Mouse (Mus musculus) liver, embryonic 12.5 days (tissue): ENCODE results near the gene Tacc2. TPM values are rescaled to one million over a fixed set of nuclear protein-coding genes. Genes with fewer than 3 reads are reported as not detected.
"Not testable (repeated sequence)": the region's sequence is repeated elsewhere in the genome, so short reads cannot be mapped to it uniquely, and the experiment has no call there.

Experiments used
- ATAC-seq: fragments of 200-750 bp; cut with Nextera tagmentation; 2 replicates; pipeline ENCODE4 v1.8.0; 2017; ENCODE audit warnings: moderate number of reproducible peaks, mild to moderate bottlenecking, moderate library complexity
- H3K27ac ChIP-seq: fragments of 300-500 bp; sonication (generic); 2 replicates; pipeline ENCODE4 v1.5.1; 2016; ENCODE audit warnings: mild to moderate bottlenecking
- H3K27me3 ChIP-seq: fragments of 300-500 bp; sonication (generic); replicated peaks from 2 replicates; pipeline ENCODE4 v1.6.1; 2016; ENCODE audit warnings: mild to moderate bottlenecking, moderate library complexity
- H3K36me3 ChIP-seq: fragments of 300-500 bp; sonication (generic); 2 replicates; pipeline ENCODE4 v1.6.1; 2016; ENCODE audit warnings: mild to moderate bottlenecking, moderate library complexity
- H3K4me1 ChIP-seq: fragments of 300-500 bp; sonication (generic); 2 replicates; pipeline ENCODE4 v1.6.1; 2016
- H3K4me2 ChIP-seq: fragments of 300-500 bp; sonication (generic); 2 replicates; pipeline ENCODE4 v1.6.1; 2016; ENCODE audit warnings: mild to moderate bottlenecking, moderate library complexity
- H3K4me3 ChIP-seq: fragments of 300-500 bp; sonication (generic); 2 replicates; pipeline ENCODE4 v1.5.1; 2016; ENCODE audit warnings: mild to moderate bottlenecking, moderate library complexity
- H3K9ac ChIP-seq: fragments of 300-500 bp; sonication (generic); 2 replicates; pipeline ENCODE4 v1.6.1; 2016; ENCODE audit warnings: mild to moderate bottlenecking, moderate library complexity
- H3K9me3 ChIP-seq: fragments of 300-500 bp; sonication (generic); replicated peaks from 2 replicates; pipeline ENCODE4 v1.6.1; 2016; ENCODE audit warnings: mild to moderate bottlenecking, moderate library complexity
- WGBS: fragments of 180-500 bp; shearing (Covaris S2); methylation state at CpG from one replicate; pipeline ENCODE4 v1.1.7; 2016; ENCODE audit not compliant: insufficient replicate concordance; 5-methylcytosine and 5-hydroxymethylcytosine counted together
- polyA plus RNA-seq: library from polyadenylated mRNA; unstranded; fragments of >200 nt; fragmentation: Nextera tagmentation; extraction: Ambion mirVana; gene quantifications from 2 replicates; pipeline ENCODE4 v1.2.1, GENCODE M21; 2016

Gene Tacc2
- 6.2 and 7.2 TPM in 2 replicates for polyA plus RNA-seq

DNA sequence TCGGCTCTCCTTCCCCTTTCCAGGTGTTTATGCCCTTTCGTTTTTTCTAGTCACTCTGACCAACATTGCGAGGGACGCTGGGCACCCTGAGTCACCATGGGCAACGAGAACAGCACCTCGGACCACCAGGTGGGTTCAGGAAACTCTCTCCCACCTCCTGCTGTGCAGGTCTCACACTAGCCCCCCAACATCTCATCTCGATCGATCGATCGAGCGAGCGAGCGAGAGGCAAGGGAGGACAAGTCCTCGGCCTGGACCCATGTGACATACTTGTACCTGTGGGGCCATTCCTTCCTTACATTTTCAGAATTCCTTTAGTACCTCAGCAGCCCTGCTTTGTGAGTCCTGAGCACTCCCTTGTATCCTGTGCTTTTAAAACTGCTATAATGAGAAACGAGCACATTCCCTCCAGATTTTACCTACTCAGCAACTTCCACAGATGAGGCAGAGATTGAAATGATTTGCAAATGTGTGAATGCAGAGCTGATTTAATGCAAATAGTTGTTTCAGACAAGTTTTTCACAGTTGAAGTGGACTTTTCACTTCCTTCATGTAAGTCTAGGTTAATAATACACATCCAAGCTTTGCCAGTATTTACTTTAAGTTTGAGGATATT is at the start of gene Tacc2:
TSS of gene Tacc2 (plus strand) at position 51 of the 616 bp plus-strand sequence.
- H3K27ac ChIP-seq = no peak within 1 kb of the TSS
- no peak within 1 kb of the TSS for H3K9ac ChIP-seq
- ATAC-seq = no peak

DNA sequence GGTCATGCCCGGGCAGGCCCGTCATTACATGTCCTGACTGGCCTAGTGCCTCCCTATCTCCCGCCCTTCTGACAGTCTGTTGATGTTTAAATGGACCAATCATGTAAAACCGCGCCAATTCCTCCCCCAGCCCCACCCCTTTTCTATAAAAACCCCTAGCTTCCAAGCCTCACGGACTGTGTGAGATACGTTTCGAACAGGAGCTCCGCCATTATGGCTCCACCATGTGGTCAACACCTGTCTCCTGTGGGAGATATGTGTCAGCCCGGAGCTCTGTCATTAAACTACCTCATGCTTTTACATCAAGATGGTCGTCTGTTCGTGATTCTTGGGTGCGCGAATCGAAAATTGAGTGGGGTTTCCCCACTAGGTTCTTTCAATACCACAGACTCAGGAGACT is 46.1 kb upstream of the Tacc2 start:
- 91% methylated on average over 15 of the region's 15 CpGs for WGBS
- not testable (repeated sequence) for ATAC-seq, H3K9ac ChIP-seq, H3K4me1 ChIP-seq, H3K27ac ChIP-seq, H3K4me2 ChIP-seq, H3K27me3 ChIP-seq, H3K9me3 ChIP-seq, H3K4me3 ChIP-seq
- peaks cover 74% of the 10 kb centered on the region for H3K36me3 ChIP-seq

More for the DNA sequence above, at the start of gene Tacc2:
- Histone ChIP-seq H3K27me3 (0 out of 2 replicates have a peak, but pooled peaks cover 5% of the 10 kb centered on the region), H3K4me2 (peak within 1 kb of the TSS; percentile 52), H3K9me3 (no peaks in the 10 kb centered on the region), H3K36me3 (no peaks in the 10 kb centered on the region), H3K4me3 (peak within 1 kb of the TSS; percentile 18; the same call in 1 of the 2 replicates), H3K4me1 (peaks cover 3% of the 10 kb centered on the region; the same call in 1 of the 2 replicates)
- 20% methylated on average over 15 of the region's 15 CpGs for WGBS

DNA sequence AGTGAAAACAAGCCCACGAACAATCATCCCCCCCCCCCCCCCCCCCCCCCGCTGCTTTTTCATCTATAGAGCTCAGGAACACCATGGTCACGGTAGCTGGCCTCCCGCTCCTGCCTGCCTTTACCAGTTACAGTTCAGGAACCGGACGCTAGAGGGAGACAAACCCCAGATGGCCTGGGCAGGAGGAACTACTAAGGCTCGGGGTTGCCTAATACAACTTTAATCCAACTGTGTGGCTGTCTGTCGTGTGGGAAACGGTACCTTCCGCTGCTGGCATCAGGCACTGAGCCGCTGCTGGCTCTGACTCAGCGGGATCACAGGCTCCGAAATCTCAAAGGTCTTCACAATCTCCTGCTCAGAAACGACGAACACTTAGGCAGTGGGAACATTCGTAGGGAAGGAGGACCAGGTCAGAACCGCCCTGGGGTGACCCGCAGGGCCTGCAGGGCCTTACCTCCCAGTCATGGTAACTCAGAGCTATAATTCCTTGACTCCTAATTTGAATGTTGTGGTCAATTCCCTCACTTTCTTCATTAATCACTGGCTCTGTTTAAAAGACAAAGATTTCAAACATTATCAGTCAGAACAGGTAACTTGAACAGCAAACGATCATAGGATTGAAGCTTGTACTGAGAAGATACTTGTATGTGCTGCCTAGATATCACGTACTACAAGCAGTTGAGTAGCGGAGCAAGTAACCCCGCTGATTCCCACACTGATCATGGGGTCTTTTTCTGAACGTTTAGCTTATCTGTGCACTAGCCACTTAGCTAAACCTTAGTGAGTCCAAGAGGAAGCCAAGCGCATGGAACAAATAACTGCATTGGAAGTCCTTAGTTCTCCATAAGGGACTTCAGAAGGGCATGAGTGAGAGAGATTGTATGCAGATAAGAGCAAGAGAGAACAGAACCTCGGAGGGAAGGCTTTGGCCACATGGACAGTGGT is 43.6 kb upstream of the Tacc2 start:
- Histone ChIP-seq H3K27ac (no peak overlapping the region), H3K36me3 (peaks cover 91% of the 10 kb centered on the region), H3K9me3 (no peaks in the 10 kb centered on the region), H3K27me3 (no peaks in the 10 kb centered on the region), H3K4me2 (no peak overlapping the region), H3K4me1 (0 out of 2 replicates have a peak, but pooled peaks cover 4% of the 10 kb centered on the region), H3K4me3 (no peak overlapping the region), H3K9ac (no peak overlapping the region)
- ATAC-seq = peak; percentile 78
- 38% methylated on average over 24 of the region's 25 CpGs for WGBS

- WGBS = 81% methylated on average over 4 of the region's 4 CpGs
- Histone ChIP-seq H3K4me1 (0 out of 2 replicates have a peak, but pooled peaks cover 4% of the 10 kb centered on the region), H3K4me2 (no peak overlapping the region), H3K27ac (no peak overlapping the region), H3K9ac (no peak overlapping the region), H3K27me3 (no peaks in the 10 kb centered on the region), H3K9me3 (no peaks in the 10 kb centered on the region), H3K36me3 (peaks cover 96% of the 10 kb centered on the region), H3K4me3 (no peak overlapping the region)
- no peak for ATAC-seq
Measured at GRCm38 (mm10) chr7:130535174-130535573, 42.1 kb upstream of the Tacc2 start.

GRCm38 (mm10) chr7:130537068-130537467 is 40.2 kb upstream of the Tacc2 start:
- Histone ChIP-seq H3K27ac (no peak overlapping the region), H3K9me3 (no peaks in the 10 kb centered on the region), H3K4me2 (no peak overlapping the region), H3K27me3 (no peaks in the 10 kb centered on the region), H3K9ac (no peak overlapping the region), H3K4me1 (0 out of 2 replicates have a peak, but pooled peaks cover 4% of the 10 kb centered on the region), H3K4me3 (no peak overlapping the region), H3K36me3 (peaks cover 96% of the 10 kb centered on the region)
- ATAC-seq = no peak
- 82% methylated on average over 4 of the region's 4 CpGs for WGBS

- Histone ChIP-seq H3K27me3 (no peaks in the 10 kb centered on the region), H3K36me3 (peaks cover 98% of the 10 kb centered on the region), H3K9ac (no peak overlapping the region), H3K4me3 (no peak overlapping the region), H3K4me1 (peaks cover 10% of the 10 kb centered on the region), H3K9me3 (no peaks in the 10 kb centered on the region), H3K27ac (no peak overlapping the region), H3K4me2 (no peak overlapping the region)
- no peak for ATAC-seq
- 84% methylated on average over 7 of the region's 7 CpGs for WGBS
Measured at GRCm38 (mm10) chr7:130540176-130540575, 37.1 kb upstream of the Tacc2 start.

DNA sequence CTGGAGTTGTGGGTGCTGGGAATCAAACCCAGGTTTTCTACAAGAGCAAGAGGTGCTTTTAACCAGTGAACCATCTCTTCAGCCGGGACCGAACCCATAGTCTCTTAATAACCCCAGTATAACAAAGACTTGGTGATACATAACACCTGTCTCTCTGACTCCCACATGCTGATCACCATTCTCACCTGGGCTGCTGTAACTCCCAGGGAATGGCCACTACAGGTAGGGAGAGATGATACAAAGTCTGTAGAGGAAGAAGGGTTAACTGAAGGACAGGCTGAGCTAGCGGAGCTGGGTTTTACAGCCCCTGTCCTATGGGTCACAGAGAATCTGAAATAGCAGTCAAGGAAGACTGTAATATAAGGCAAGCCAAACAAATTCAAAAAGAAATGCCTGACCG is 34.1 kb upstream of the Tacc2 start:
- H3K36me3 ChIP-seq = peaks cover 73% of the 10 kb centered on the region
- H3K4me3 ChIP-seq = no peak overlapping the region
- H3K4me2 ChIP-seq = no peak overlapping the region
- H3K9me3 ChIP-seq = no peaks in the 10 kb centered on the region
- no peak overlapping the region for H3K9ac ChIP-seq
- no peaks in the 10 kb centered on the region for H3K27me3 ChIP-seq
- peaks cover 28% of the 10 kb centered on the region for H3K4me1 ChIP-seq
- no peak for ATAC-seq
- 95% methylated on average over 4 of the region's 4 CpGs for WGBS
- H3K27ac ChIP-seq = no peak overlapping the region

GRCm38 (mm10) chr7:130545401-130545800 is 31.8 kb upstream of the Tacc2 start:
- H3K9me3 ChIP-seq = no peaks in the 10 kb centered on the region
- peak overlapping the region; percentile 99 for H3K27ac ChIP-seq
- no peak for ATAC-seq
- H3K27me3 ChIP-seq = no peaks in the 10 kb centered on the region
- peak overlapping the region; percentile 97 for H3K9ac ChIP-seq
- 82% methylated on average over 5 of the region's 5 CpGs for WGBS
- H3K4me3 ChIP-seq = peak overlapping the region; percentile 91
- peak overlapping the region; percentile 82 for H3K4me2 ChIP-seq
- H3K36me3 ChIP-seq = peaks cover 51% of the 10 kb centered on the region
- H3K4me1 ChIP-seq = peaks cover 28% of the 10 kb centered on the region

GRCm38 (mm10) chr7:130545893-130546292 is 31.3 kb upstream of the Tacc2 start:
- H3K4me2 ChIP-seq = peak overlapping the region; percentile 82
- peak overlapping the region; percentile 91 for H3K4me3 ChIP-seq
- H3K9ac ChIP-seq = peak overlapping the region; percentile 97
- H3K27me3 ChIP-seq = no peaks in the 10 kb centered on the region
- peaks cover 28% of the 10 kb centered on the region for H3K4me1 ChIP-seq
- ATAC-seq = no peak
- peaks cover 47% of the 10 kb centered on the region for H3K36me3 ChIP-seq
- peak overlapping the region; percentile 99 for H3K27ac ChIP-seq
- WGBS = 49% methylated on average over 3 of the region's 3 CpGs
- H3K9me3 ChIP-seq = no peaks in the 10 kb centered on the region

GRCm38 (mm10) chr7:130546421-130546790 is 30.8 kb upstream of the Tacc2 start:
- 5% methylated on average over 7 of the region's 7 CpGs for WGBS
- no peaks in the 10 kb centered on the region for H3K9me3 ChIP-seq
- H3K4me3 ChIP-seq = peak overlapping the region; percentile 91
- ATAC-seq = peak; percentile 33
- peaks cover 43% of the 10 kb centered on the region for H3K36me3 ChIP-seq
- no peaks in the 10 kb centered on the region for H3K27me3 ChIP-seq
- peaks cover 28% of the 10 kb centered on the region for H3K4me1 ChIP-seq
- H3K9ac ChIP-seq = peak overlapping the region; percentile 97
- H3K27ac ChIP-seq = peak overlapping the region; percentile 99
- peak overlapping the region; percentile 82 for H3K4me2 ChIP-seq

GRCm38 (mm10) chr7:130546791-130547484 is 30.3 kb upstream of the Tacc2 start:
- Histone ChIP-seq H3K27me3 (no peaks in the 10 kb centered on the region), H3K4me1 (peaks cover 28% of the 10 kb centered on the region), H3K9me3 (no peaks in the 10 kb centered on the region), H3K36me3 (peaks cover 38% of the 10 kb centered on the region), H3K4me2 (peak overlapping the region; percentile 82), H3K4me3 (peak overlapping the region; percentile 91), H3K27ac (peak overlapping the region; percentile 99), H3K9ac (peak overlapping the region; percentile 97)
- ATAC-seq = peak; percentile 94
- WGBS = under 1% methylated on average over 84 of the region's 84 CpGs
